Mouse (Mus musculus) cerebellum, adult 11-12 months (tissue): ENCODE measurements around the gene Sufu.

ENCODE experiments used
- DNase-seq: peaks from one replicate; pipeline ENCODE4 v3.0.0; 2022

Sufu gene

GRCm38 (mm10) chr19:46396686-46397435, at the start of gene Sufu:
Sufu (plus strand) TSS chr19:46396896.
- peak; percentile 98 for DNase-seq

GRCm38 (mm10) chr19:46347146-46347545, 49.5 kb upstream of the Sufu start:
- DNase-seq = no peak

- no peak for DNase-seq
Observed at GRCm38 (mm10) chr19:46347936-46348668, 48.6 kb upstream of the Sufu start.

- DNase-seq = peak; percentile 94
Observed at GRCm38 (mm10) chr19:46348761-46349458, 47.8 kb upstream of the Sufu start.

- peak; percentile 62 for DNase-seq
Observed at GRCm38 (mm10) chr19:46349550-46349949, 47.1 kb upstream of the Sufu start.

GRCm38 (mm10) chr19:46350168-46350932, 46.3 kb upstream of the Sufu start, which contains the start of gene 2310034G01Rik:
2310034G01Rik (minus strand) TSS chr19:46350302.
- peak; percentile 68 for DNase-seq

GRCm38 (mm10) chr19:46356701-46357138, 40.0 kb upstream of the Sufu start:
- peak; percentile 97 for DNase-seq

GRCm38 (mm10) chr19:46357344-46358280, 39.1 kb upstream of the Sufu start:
- DNase-seq = no peak

- DNase-seq = no peak
Observed at GRCm38 (mm10) chr19:46358381-46358780, 38.3 kb upstream of the Sufu start.

- DNase-seq = no peak
Observed at GRCm38 (mm10) chr19:46362104-46362503, 34.6 kb upstream of the Sufu start.

GRCm38 (mm10) chr19:46363294-46364009, 33.2 kb upstream of the Sufu start:
- DNase-seq = no peak

GRCm38 (mm10) chr19:46367798-46368590, 28.7 kb upstream of the Sufu start:
- DNase-seq = no peak

- peak; percentile 73 for DNase-seq
Observed at GRCm38 (mm10) chr19:46369204-46369603, 27.5 kb upstream of the Sufu start.

- DNase-seq = no peak
Observed at GRCm38 (mm10) chr19:46374477-46375088, 22.1 kb upstream of the Sufu start.

GRCm38 (mm10) chr19:46375489-46375888, 21.2 kb upstream of the Sufu start:
- no peak for DNase-seq

- no peak for DNase-seq
Observed at GRCm38 (mm10) chr19:46375891-46376290, 20.8 kb upstream of the Sufu start.

GRCm38 (mm10) chr19:46382275-46382674, 14.4 kb upstream of the Sufu start:
- no peak for DNase-seq

GRCm38 (mm10) chr19:46389872-46390271, 6.8 kb upstream of the Sufu start:
- DNase-seq = no peak

GRCm38 (mm10) chr19:46392018-46392417, 4.7 kb upstream of the Sufu start:
- no peak for DNase-seq
